Mouse (Mus musculus) hindbrain, embryonic 10.5 days (tissue): ENCODE results near the gene Cxcr1. TPM values are rescaled to one million over a fixed set of nuclear protein-coding genes. Genes with fewer than 3 reads are reported as not detected.
"Not testable (repeated sequence)": the region's sequence is repeated elsewhere in the genome, so short reads cannot be mapped to it uniquely, and the experiment has no call there.

Source experiments
- DNase-seq: peaks from one replicate; pipeline ENCODE4 v3.0.0-alpha.2; 2017; ENCODE audit warnings: low spot score
- H3K27ac ChIP-seq: fragments of 300-500 bp; sonication (generic); 2 replicates; pipeline ENCODE4 v1.5.1; 2016; ENCODE audit warnings: mild to moderate bottlenecking, moderate library complexity
- H3K27me3 ChIP-seq: fragments of 300-500 bp; sonication (generic); 2 replicates; pipeline ENCODE4 v1.6.1; 2016; ENCODE audit warnings: mild to moderate bottlenecking; ENCODE audit not compliant: poor library complexity, insufficient read depth, severe bottlenecking
- H3K36me3 ChIP-seq: fragments of 300-500 bp; sonication (generic); 2 replicates; pipeline ENCODE4 v1.6.1; 2016; ENCODE audit warnings: mild to moderate bottlenecking, moderate library complexity
- H3K4me1 ChIP-seq: fragments of 300-500 bp; sonication (generic); replicated peaks from 2 replicates; pipeline ENCODE4 v1.6.1; 2016; ENCODE audit warnings: mild to moderate bottlenecking
- H3K4me3 ChIP-seq: fragments of 300-500 bp; sonication (generic); 2 replicates; pipeline ENCODE4 v1.5.1; 2016; ENCODE audit warnings: mild to moderate bottlenecking, moderate library complexity
- H3K9me3 ChIP-seq: fragments of 300-500 bp; sonication (generic); 2 replicates; pipeline ENCODE4 v1.6.1; 2016; ENCODE audit warnings: mild to moderate bottlenecking, moderate library complexity
- WGBS: fragments of 180-500 bp; shearing (Covaris S2); methylation state at CpG from one replicate; pipeline ENCODE4 v1.1.7; 2016; 5-methylcytosine and 5-hydroxymethylcytosine counted together
- polyA plus RNA-seq: library from polyadenylated mRNA; unstranded; fragments of >200 nt; fragmentation: Nextera tagmentation; extraction: Ambion mirVana; gene quantifications from 2 replicates; pipeline ENCODE4 v1.2.1, GENCODE M21; 2016

Gene Cxcr1
- polyA plus RNA-seq, 1 experiment from 2014 or later: not detected

DNA sequence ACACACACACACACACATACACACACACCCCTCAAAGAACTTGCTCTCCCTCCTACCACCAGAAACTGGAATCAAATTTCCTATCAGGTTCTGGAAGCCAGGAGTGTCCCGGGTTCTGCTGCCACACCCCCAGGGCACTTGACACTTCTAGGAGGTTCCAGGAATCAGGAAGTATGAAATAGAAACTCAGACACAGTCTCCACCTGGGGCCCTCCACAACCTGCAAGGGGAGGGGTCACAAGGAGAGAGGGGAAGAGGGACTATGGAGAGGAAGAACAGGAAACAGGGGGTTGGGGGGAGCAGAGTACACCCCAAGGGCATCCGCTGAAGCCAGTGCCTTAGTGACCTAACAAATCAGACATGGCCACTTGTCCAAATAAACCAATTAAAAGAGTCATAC lies 13.0 kb downstream of the Cxcr1 start:
- H3K4me3 ChIP-seq: no peak overlapping the region
- DNase-seq: no peak
- H3K36me3 ChIP-seq: no peaks in the 10 kb centered on the region
- no peaks in the 10 kb centered on the region for H3K27me3 ChIP-seq
- 72% methylated on average over 2 of the region's 2 CpGs for WGBS
- no peaks in the 10 kb centered on the region for H3K9me3 ChIP-seq
- H3K27ac ChIP-seq: no peak overlapping the region
- H3K4me1 ChIP-seq: peaks cover 6% of the 10 kb centered on the region; the same call in 1 of the 2 replicates

DNA sequence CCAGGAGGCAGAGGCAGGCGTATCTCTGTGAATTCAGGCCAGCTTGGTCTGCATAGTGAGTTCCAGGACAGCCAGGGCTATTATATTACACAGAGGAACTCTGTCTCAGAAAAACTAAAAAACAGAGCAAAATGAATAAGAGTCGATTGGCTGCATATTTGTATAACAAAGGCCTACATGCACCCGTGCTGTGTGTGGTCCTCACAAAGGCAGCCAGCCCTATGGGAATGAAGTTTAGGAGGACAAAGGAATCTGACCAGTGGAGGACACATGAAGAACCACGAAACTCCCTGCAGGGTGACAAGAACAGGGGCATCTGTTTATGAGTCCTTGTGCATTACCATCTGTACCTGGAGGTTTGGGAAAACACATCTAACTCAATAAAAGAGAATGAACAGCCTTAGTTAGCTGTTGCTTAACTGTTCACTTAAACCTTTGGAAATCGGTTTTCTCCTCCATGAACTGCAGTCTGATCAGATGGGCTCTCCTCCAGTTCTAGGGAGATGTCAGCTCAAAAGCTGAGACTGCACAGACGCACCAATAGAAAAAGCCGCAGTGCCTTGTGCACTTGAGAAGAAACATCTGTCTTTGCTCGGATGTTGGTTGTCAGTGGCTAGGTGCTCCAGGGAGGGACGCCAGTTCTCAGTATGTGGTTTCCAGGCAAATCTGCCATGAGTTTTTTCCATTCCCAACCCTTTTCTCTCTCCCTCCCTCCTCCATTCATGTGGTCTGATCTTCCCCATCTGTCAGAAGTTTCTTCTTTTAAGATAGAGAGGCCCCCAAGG lies 14.6 kb downstream of the Cxcr1 start:
- no peaks in the 10 kb centered on the region for H3K27me3 ChIP-seq
- no peaks in the 10 kb centered on the region for H3K9me3 ChIP-seq
- no peak for DNase-seq
- H3K4me1 ChIP-seq: peaks cover 6% of the 10 kb centered on the region; the same call in 1 of the 2 replicates
- 63% methylated on average over 9 of the region's 9 CpGs for WGBS
- no peaks in the 10 kb centered on the region for H3K36me3 ChIP-seq
- no peak overlapping the region for H3K27ac ChIP-seq
- no peak overlapping the region for H3K4me3 ChIP-seq

DNA sequence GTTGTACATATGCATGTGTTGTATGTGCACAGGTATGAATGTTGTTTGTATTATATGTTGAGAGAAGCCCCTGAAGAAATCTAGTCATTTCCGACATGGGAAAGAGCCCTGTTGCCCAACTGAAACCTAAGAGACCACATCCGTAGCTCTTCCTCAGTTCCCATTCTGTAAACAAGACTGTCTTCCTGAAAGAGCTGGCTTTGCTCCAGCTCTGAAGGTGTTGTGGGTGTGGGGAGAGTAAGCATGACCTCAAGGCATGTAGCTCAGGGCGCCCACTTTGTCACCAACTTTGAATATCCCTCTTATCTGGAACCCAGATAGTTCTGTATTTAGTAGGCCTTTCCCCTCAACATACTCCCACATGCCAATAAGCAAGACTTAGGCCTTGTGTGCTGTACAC lies 15.8 kb downstream of the Cxcr1 start:
- peaks cover 6% of the 10 kb centered on the region; the same call in 1 of the 2 replicates for H3K4me1 ChIP-seq
- WGBS: 92% methylated on average over 3 of the region's 3 CpGs
- DNase-seq: no peak

DNA sequence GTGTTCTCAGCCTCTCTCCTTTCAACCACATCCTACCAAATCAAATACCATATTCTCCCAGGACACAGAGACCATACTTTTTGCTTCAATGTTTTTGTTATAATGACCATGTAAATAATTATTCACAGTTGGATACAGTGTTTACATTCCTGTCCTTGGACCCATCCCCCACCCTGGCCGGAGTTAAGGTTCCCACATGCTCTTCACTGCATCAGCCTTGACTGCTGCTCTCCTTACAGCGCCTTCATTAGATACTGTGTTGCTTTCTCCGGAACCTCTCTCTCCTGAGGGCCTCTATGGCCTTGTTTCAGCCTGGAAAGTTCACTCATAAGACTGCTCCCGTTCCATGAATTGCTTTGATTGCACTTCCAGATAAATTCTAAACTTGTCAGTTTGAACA lies 18.7 kb downstream of the Cxcr1 start:
- WGBS: 79% methylated on average over 4 of the region's 4 CpGs
- DNase-seq: no peak
- Histone ChIP-seq H3K4me1 (peaks cover 6% of the 10 kb centered on the region; the same call in 1 of the 2 replicates), H3K27me3 (no peaks in the 10 kb centered on the region), H3K4me3 (no peak overlapping the region), H3K27ac (no peak overlapping the region), H3K36me3 (no peaks in the 10 kb centered on the region), H3K9me3 (no peaks in the 10 kb centered on the region)

More for the DNA sequence above, 15.8 kb downstream of the Cxcr1 start:
- Histone ChIP-seq H3K27ac (no peak overlapping the region), H3K4me3 (no peak overlapping the region), H3K9me3 (no peaks in the 10 kb centered on the region), H3K27me3 (no peaks in the 10 kb centered on the region), H3K36me3 (no peaks in the 10 kb centered on the region)

DNA sequence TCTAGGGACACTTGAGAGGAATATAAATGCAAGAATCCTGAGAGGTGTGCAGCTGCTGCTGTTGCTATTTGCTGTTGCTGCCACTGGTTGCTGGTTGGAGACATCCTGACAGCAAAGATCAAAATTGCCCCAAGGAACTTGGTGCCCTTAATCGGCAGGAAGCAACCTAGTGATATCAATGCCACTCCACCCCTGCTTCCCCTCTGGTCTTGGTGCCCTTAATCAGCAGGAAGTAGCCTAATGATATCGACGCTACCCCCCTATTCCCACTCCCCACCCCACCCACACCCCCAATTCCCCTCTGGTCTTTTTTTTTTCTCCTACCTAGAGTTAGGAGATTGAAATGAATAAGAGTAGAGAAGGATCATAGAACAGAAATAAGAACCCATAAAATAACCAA lies 21.7 kb downstream of the Cxcr1 start:
- Histone ChIP-seq H3K36me3 (no peaks in the 10 kb centered on the region), H3K27ac (no peak overlapping the region), H3K4me1 (no peaks in the 10 kb centered on the region), H3K9me3 (no peaks in the 10 kb centered on the region), H3K27me3 (no peaks in the 10 kb centered on the region), H3K4me3 (no peak overlapping the region)
- DNase-seq: no peak
- WGBS: 92% methylated on average over 3 of the region's 3 CpGs

DNA sequence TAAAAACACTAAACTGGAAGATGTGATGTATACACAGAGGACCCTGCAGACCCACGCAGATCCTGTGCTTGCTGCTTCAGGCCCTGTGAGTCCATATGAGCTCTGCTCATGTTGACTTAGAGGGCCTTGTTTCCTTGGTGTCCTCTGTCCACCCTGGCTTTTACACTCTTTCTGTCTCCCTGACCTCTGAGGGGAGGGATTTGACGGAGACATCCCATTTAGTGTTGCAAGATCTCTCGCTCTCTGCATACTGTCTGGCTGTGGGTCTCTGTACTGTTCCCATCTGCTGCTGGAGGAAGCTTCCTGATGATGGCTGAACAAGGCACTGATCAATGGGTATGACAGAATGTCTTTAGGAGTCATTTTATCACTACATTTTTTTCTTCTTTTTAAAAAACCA lies 24.7 kb downstream of the Cxcr1 start:
- no peak overlapping the region for H3K4me3 ChIP-seq
- H3K36me3 ChIP-seq: no peaks in the 10 kb centered on the region
- no peak for DNase-seq
- WGBS: 85% methylated on average over 3 of the region's 3 CpGs
- H3K9me3 ChIP-seq: no peaks in the 10 kb centered on the region
- no peak overlapping the region for H3K27ac ChIP-seq
- H3K4me1 ChIP-seq: no peaks in the 10 kb centered on the region
- no peaks in the 10 kb centered on the region for H3K27me3 ChIP-seq

DNA sequence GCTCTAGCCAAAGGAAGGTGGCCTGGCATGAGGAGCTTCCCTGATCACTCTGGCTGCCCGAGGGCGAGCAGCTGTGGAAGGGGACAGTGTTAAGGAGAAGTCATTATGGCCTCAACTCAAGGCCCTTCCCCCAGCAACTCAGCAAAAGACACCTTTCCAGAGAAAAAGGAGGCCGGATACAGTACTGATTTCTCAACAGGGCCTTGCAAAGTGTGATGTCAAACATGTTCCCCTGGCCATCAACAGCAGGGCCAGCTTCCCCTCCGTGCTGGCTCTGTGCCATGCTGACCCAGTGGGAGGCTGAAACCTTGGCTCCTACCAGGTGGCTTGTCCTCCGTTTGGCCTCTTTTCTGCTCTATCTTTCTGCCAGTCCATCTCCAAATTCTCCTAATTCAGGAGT lies 27.3 kb downstream of the Cxcr1 start:
- DNase-seq: no peak
- no peaks in the 10 kb centered on the region for H3K27me3 ChIP-seq
- 86% methylated on average over 5 of the region's 5 CpGs for WGBS
- H3K9me3 ChIP-seq: no peaks in the 10 kb centered on the region
- H3K4me1 ChIP-seq: no peaks in the 10 kb centered on the region
- H3K36me3 ChIP-seq: no peaks in the 10 kb centered on the region
- no peak overlapping the region for H3K4me3 ChIP-seq
- no peak overlapping the region for H3K27ac ChIP-seq

DNA sequence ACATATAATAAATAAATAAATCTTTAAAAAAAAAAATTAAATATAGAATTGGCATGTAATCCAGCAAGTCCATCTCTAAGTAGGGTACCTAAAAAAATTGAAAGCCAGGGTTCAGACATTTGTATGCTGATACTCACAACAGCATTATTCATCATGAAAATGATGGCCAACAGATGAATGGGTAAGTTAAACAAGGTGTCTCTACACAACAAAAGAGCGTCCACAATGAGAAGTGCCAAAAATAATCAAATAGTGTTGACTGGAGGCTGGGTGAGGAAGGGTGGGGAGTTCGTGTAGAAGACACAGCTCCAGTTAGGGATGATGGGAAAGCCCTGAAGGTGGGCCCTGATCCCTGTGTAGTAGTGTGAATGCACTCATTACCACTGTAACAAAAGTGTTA lies 34.4 kb downstream of the Cxcr1 start:
- DNase-seq: no peak
- 85% methylated on average over 2 of the region's 2 CpGs for WGBS
- Histone ChIP-seq H3K27ac (no peak overlapping the region), H3K9me3 (no peaks in the 10 kb centered on the region), H3K4me3 (no peak overlapping the region), H3K4me1 (no peaks in the 10 kb centered on the region), H3K27me3 (no peaks in the 10 kb centered on the region), H3K36me3 (no peaks in the 10 kb centered on the region)

DNA sequence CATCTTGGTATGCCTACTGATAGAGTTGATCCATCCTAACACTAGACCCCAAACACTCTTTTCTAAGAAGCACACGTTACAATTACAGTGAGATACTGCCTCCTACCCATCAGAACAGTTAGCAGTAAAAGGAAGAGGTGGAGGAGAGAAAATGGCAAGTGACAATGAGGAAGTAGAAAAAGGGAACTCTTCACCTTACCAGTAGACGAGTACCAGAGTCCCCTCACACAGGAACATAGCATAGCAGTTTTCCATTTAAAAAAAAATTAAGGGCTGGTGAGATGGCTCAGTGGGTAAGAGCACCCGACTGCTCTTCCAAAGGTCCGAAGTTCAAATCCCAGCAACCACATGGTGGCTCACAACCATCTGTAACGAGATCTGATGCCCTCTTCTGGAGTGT lies 34.8 kb downstream of the Cxcr1 start:
- not testable (repeated sequence) for H3K36me3 ChIP-seq, H3K4me3 ChIP-seq, H3K27ac ChIP-seq, H3K9me3 ChIP-seq, H3K27me3 ChIP-seq, H3K4me1 ChIP-seq, DNase-seq
- WGBS: 83% methylated on average over 5 of the region's 5 CpGs

DNA sequence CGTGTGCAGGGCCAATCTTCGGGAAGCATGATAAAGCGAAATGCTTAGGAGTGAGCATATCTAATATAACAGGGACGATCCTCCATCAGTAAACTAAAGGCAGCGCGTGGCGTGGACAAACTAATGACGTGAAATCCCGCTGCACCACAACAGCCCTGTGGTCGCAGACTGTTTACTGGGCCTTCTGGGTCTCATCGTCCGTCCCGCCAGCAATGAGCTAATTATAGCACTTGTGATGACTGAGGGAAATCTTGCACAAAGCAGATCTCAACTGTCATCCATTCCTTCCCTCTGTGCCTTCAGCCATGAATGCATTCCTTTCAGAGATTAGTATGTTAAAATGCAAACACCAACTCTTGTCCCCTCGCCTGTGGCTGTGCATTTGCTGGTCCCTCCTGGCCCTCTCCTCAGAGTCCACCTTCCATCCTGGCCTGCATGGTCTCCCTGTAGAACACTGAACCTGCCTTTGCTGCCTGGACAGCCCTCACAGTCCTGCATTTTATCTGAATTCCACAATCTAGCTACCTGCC lies 38.0 kb downstream of the Cxcr1 start:
- 85% methylated on average over 14 of the region's 14 CpGs for WGBS
- Histone ChIP-seq H3K27ac (no peak overlapping the region), H3K27me3 (no peaks in the 10 kb centered on the region), H3K4me3 (no peak overlapping the region), H3K4me1 (no peaks in the 10 kb centered on the region), H3K9me3 (no peaks in the 10 kb centered on the region), H3K36me3 (no peaks in the 10 kb centered on the region)
- no peak for DNase-seq

DNA sequence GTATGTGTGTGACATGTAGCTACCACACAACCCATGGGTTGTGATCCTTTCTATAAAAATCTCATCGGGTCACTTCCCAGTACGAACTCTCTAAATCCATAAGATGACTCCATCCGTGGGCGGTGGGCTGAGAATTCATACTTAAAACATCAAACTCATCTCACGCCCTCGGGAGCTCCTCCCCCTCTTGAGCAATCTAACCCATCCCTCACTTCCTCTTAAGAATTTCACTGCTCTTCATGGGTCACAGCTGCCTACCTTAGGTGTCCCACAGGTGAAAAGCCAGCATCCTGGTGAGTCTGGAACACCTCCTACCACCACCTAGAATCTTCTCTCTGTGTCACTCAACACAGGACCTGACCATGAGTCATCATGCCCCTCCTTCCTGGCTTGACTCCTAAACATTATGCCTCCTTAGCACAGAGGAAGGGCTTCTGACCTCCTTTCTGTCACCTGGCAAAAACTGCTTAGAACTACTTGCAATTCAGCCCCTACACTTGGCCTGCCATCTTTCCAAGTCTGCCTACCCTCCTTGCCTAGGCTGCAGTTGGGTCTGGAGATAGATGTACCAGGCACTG lies 38.9 kb downstream of the Cxcr1 start:
- Histone ChIP-seq H3K9me3 (no peaks in the 10 kb centered on the region), H3K36me3 (no peaks in the 10 kb centered on the region), H3K4me1 (no peaks in the 10 kb centered on the region), H3K27me3 (no peaks in the 10 kb centered on the region), H3K27ac (no peak overlapping the region), H3K4me3 (no peak overlapping the region)
- WGBS: 95% methylated on average over 6 of the region's 6 CpGs
- no peak for DNase-seq

DNA sequence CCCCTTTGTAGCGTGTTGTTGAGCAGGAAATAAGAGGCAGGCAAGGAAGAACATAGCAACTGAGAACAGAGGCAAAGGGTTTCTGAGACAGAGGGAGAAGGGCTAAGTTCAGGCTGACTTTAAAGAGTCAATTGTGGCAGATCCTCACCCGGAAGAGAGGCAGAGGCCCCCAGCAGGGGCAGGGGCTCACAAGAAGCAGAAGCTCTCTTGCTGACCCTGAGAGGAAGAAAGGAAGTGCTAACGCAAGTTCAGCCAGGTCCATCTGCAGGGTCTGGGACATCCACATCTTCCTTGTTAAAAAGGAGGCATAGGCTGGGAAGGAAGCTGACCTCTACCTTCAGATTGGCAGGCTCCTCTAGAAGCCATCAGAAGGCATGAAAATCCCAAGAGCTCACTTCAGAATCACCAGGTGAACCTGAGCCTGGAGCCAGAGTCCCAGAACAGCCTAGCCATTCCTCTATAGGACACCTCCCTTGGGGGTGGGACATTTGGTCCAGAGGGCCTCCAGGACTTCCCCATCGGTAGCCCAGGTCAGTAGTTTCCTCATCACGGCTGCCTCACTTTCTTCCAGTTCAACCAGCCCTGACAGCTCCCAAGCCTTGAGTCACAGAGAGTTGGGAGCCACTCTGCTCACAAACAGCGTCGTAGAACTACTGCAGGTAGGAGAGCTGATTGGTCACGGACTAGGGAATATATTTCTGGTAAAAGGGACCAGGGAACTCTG lies 40.8 kb downstream of the Cxcr1 start, which contains the start of gene Cxcr2:
Gene Cxcr2, plus strand, starts transcription at position 529 of the 724 bp plus-strand sequence.
- Histone ChIP-seq H3K4me3 (no peak within 1 kb of the TSS), H3K4me1 (no peaks in the 10 kb centered on the region), H3K27ac (no peak within 1 kb of the TSS), H3K9me3 (no peaks in the 10 kb centered on the region), H3K36me3 (no peaks in the 10 kb centered on the region), H3K27me3 (no peaks in the 10 kb centered on the region)
- no peak for DNase-seq
- WGBS: 76% methylated on average over 8 of the region's 8 CpGs

DNA sequence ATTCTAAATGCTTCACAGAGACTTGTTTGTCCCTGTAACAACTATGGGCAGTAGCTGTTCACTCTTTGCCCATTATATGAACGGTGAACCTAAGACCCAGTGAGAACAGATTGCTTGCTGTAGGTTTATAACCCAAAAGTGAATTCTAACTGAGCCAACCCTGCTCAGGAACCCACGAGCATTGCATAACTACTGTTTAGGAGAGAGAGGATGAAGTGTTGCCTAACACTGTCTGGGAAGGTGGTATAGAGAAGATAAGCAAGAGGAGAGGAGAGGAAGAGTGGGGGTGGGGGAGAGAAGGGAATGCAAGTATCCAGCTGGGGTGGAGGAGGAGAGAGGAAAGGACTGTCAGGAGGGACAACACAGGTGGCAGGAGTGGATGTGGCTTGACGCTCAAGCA lies 43.3 kb downstream of the Cxcr1 start:
- Histone ChIP-seq H3K27me3 (no peaks in the 10 kb centered on the region), H3K4me3 (no peak overlapping the region), H3K36me3 (no peaks in the 10 kb centered on the region), H3K27ac (no peak overlapping the region), H3K4me1 (no peaks in the 10 kb centered on the region), H3K9me3 (no peaks in the 10 kb centered on the region)
- WGBS: 87% methylated on average over 3 of the region's 3 CpGs
- DNase-seq: no peak
